Mouse (Mus musculus): ENCODE measurements around the gene Dydc1. TPM values are rescaled to one million over a fixed set of nuclear protein-coding genes. Genes with fewer than 3 reads are reported as not detected.

The Dydc1 gene
- polyA plus RNA-seq, 1 experiment from 2014 or later = not detected

Other genes with a start within 250 kb of the Dydc1 start
- gene Sh2d4b, start 179.6 kb upstream of the Dydc1 start, polyA plus RNA-seq (2014; fragmentation: Nextera tagmentation; extraction: Ambion mirVana) = 0.96 and 1.4 TPM in 2 replicates
- 87.8 and 96.1 TPM in 2 replicates for gene Tspan14, start 106.1 kb upstream of the Dydc1 start, polyA plus RNA-seq (2014; fragmentation: Nextera tagmentation; extraction: Ambion mirVana)
- 54.2 and 57.9 TPM in 2 replicates for gene Fam213a, start 59.1 kb upstream of the Dydc1 start, polyA plus RNA-seq (2014; fragmentation: Nextera tagmentation; extraction: Ambion mirVana)
- 0.24 and 0.57 TPM in 2 replicates for gene Dydc2, start 3.7 kb upstream of the Dydc1 start, polyA plus RNA-seq (2014; fragmentation: Nextera tagmentation; extraction: Ambion mirVana)
- gene Mat1a, start 32.1 kb downstream of the Dydc1 start, polyA plus RNA-seq (2014; fragmentation: Nextera tagmentation; extraction: Ambion mirVana) = not detected in 2 replicates
- gene Sftpa1, start 58.9 kb downstream of the Dydc1 start, polyA plus RNA-seq (2014; fragmentation: Nextera tagmentation; extraction: Ambion mirVana) = not detected in 2 replicates
- gene Mbl1, start 78.5 kb downstream of the Dydc1 start, polyA plus RNA-seq (2014; fragmentation: Nextera tagmentation; extraction: Ambion mirVana) = not detected in 2 replicates
- gene Sftpd, start 112.2 kb downstream of the Dydc1 start, polyA plus RNA-seq (2014; fragmentation: Nextera tagmentation; extraction: Ambion mirVana) = not detected in 2 replicates
- not detected in 2 replicates for gene Gm2832, start 205.9 kb downstream of the Dydc1 start, polyA plus RNA-seq (2014; fragmentation: Nextera tagmentation; extraction: Ambion mirVana)